Mouse (Mus musculus): Measurements from ENCODE around the gene Hydin. TPM values are rescaled to one million over a fixed set of nuclear protein-coding genes. Genes with fewer than 3 reads are reported as not detected.
"Not testable (repeated sequence)": the region's sequence is repeated elsewhere in the genome, so short reads cannot be mapped to it uniquely, and the experiment has no call there.

Gene Hydin
- total and polyA plus RNA-seq, 2 experiments from 2014 or later = 0.49 to 0.88 TPM

GRCm38 (mm10) chr8:110502880-110503279 is 236.1 kb downstream of the Hydin start:
- ATAC-seq (ENCODE audit: low FRiP score) (no peak), DNase-seq (ENCODE audit: low spot score) (no peak)
- H3K36me3 ChIP-seq (ENCODE audit: insufficient read depth, low read length) = no peaks in the 10 kb centered on the region
- H3K9ac ChIP-seq (replicated peaks; ENCODE audit: low read length, poor library complexity, severe bottlenecking) = no peak overlapping the region
- no peak for TF ChIP-seq CTCF (IDR thresholded peaks at IDR 0.05)
- WGBS = 22% methylated on average over 10 of the region's 10 CpGs
- H3K9me3 ChIP-seq (ENCODE audit: low read length) = no peaks in the 10 kb centered on the region
- no peaks in the 10 kb centered on the region for H3K4me1 ChIP-seq (ENCODE audit: insufficient read depth, low read length)
- no peak overlapping the region for H3K27ac ChIP-seq (ENCODE audit: low read depth, low read length)
- H3K4me2 ChIP-seq (ENCODE audit: low read depth, low read length, poor library complexity, severe bottlenecking) = no peak overlapping the region
- no peak overlapping the region for H3K4me3 ChIP-seq (ENCODE audit: low read depth, low read length)
- H3K27me3 ChIP-seq (ENCODE audit: insufficient read depth, low read length) = no peaks in the 10 kb centered on the region

DNA sequence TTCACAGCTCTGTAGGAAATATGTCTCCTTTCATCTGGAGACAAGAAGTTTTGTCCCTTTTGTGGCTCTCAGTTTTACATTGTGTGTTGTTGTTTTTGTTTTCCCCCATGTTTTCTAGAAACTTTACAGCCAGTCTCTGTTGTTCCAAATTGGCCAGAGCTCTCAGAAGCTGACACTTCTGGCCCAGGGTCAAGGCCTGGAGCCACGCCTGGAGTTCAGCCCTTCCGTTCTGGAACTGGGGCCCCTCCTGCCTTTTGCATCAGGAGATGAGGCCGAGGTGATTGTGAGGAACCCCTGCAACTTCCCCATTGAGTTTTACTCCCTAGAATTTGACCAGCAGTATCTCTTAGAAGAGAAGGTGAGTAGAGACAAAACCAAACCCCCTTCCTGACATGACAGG is 242.0 kb downstream of the Hydin start:
- Histone ChIP-seq H3K27me3 (ENCODE audit: insufficient read depth, low read length) (no peaks in the 10 kb centered on the region), H3K4me1 (ENCODE audit: insufficient read depth, low read length) (no peaks in the 10 kb centered on the region), H3K4me3 (ENCODE audit: low read depth, low read length) (no peak overlapping the region), H3K27ac (ENCODE audit: low read depth, low read length) (no peak overlapping the region), H3K36me3 (ENCODE audit: insufficient read depth, low read length) (no peaks in the 10 kb centered on the region), H3K9ac (replicated peaks; ENCODE audit: low read length, poor library complexity, severe bottlenecking) (no peak overlapping the region), H3K9me3 (ENCODE audit: low read length) (no peaks in the 10 kb centered on the region), H3K4me2 (ENCODE audit: low read depth, low read length, poor library complexity, severe bottlenecking) (no peak overlapping the region)
- 80% methylated on average over 3 of the region's 3 CpGs for WGBS
- peak; percentile 48 for DNase-seq (ENCODE audit: low spot score)
- no peak for ATAC-seq (ENCODE audit: low FRiP score)
- TF ChIP-seq CTCF (IDR thresholded peaks at IDR 0.05) = no peak

DNA sequence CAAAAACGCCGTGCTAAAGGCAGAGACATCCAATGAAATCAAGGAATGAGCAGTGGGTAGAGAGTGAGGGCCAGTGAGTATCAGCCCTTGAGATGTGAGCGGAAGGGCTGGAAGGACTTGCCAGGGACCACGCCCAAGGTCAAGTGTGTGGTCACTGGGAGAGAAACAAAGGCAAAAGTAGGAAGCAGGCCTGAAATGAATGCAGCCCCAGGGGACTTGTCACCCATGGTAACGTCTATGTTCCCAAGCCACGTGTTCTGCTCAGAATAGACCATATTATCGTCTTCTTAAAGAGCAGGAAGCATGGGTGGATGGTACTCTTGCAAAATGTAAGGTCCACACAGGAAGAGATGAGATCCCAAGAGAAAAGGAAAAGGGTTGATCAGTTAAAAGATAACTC is 253.0 kb downstream of the Hydin start:
- no peak for TF ChIP-seq CTCF (IDR thresholded peaks at IDR 0.05)
- Histone ChIP-seq H3K4me1 (ENCODE audit: insufficient read depth, low read length) (no peaks in the 10 kb centered on the region), H3K27ac (ENCODE audit: low read depth, low read length) (no peak overlapping the region), H3K4me3 (ENCODE audit: low read depth, low read length) (no peak overlapping the region), H3K4me2 (ENCODE audit: low read depth, low read length, poor library complexity, severe bottlenecking) (no peak overlapping the region), H3K36me3 (ENCODE audit: insufficient read depth, low read length) (no peaks in the 10 kb centered on the region), H3K27me3 (ENCODE audit: insufficient read depth, low read length) (no peaks in the 10 kb centered on the region), H3K9me3 (ENCODE audit: low read length) (no peaks in the 10 kb centered on the region), H3K9ac (replicated peaks; ENCODE audit: low read length, poor library complexity, severe bottlenecking) (no peak overlapping the region)
- WGBS = 75% methylated on average over 7 of the region's 7 CpGs
- DNase-seq (ENCODE audit: low spot score) (no peak), ATAC-seq (ENCODE audit: low FRiP score) (no peak)

GRCm38 (mm10) chr8:110521851-110522250 is 255.1 kb downstream of the Hydin start:
- no peak for TF ChIP-seq CTCF (IDR thresholded peaks at IDR 0.05)
- Histone ChIP-seq H3K27me3 (ENCODE audit: insufficient read depth, low read length) (no peaks in the 10 kb centered on the region), H3K27ac (ENCODE audit: low read depth, low read length) (no peak overlapping the region), H3K4me3 (ENCODE audit: low read depth, low read length) (no peak overlapping the region), H3K9me3 (ENCODE audit: low read length) (no peaks in the 10 kb centered on the region), H3K36me3 (ENCODE audit: insufficient read depth, low read length) (no peaks in the 10 kb centered on the region), H3K4me1 (ENCODE audit: insufficient read depth, low read length) (no peaks in the 10 kb centered on the region), H3K9ac (replicated peaks; ENCODE audit: low read length, poor library complexity, severe bottlenecking) (no peak overlapping the region), H3K4me2 (ENCODE audit: low read depth, low read length, poor library complexity, severe bottlenecking) (no peak overlapping the region)
- 92% methylated on average over 12 of the region's 12 CpGs for WGBS
- DNase-seq (ENCODE audit: low spot score) (no peak), ATAC-seq (ENCODE audit: low FRiP score) (no peak)

DNA sequence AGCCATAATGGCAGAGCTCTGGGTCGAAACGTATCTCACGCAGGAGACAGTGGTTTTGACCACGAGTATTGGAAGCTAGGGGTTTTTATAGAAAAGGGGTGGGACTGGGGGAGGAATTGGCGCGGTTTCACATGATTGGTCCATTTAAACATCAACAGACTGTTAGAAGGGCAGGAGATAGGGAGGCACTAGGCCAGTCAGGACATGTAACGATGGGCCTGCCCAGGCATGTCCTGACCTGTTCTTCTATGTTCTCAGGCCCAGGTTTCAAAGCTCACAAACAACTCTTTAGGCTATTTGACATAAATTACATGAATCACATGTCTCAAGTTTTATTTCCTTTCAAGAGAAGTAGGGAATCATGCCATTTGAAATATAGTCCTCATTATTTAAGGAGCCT is 255.7 kb downstream of the Hydin start:
- not testable (repeated sequence) for H3K9ac ChIP-seq (replicated peaks; ENCODE audit: low read length, poor library complexity, severe bottlenecking); H3K4me1 ChIP-seq (ENCODE audit: insufficient read depth, low read length); H3K4me3 ChIP-seq (ENCODE audit: low read depth, low read length); ATAC-seq (ENCODE audit: low FRiP score); H3K36me3 ChIP-seq (ENCODE audit: insufficient read depth, low read length); H3K27ac ChIP-seq (ENCODE audit: low read depth, low read length); DNase-seq (ENCODE audit: low spot score); H3K27me3 ChIP-seq (ENCODE audit: insufficient read depth, low read length); H3K4me2 ChIP-seq (ENCODE audit: low read depth, low read length, poor library complexity, severe bottlenecking); H3K9me3 ChIP-seq (ENCODE audit: low read length)
- 89% methylated on average over 7 of the region's 7 CpGs for WGBS

DNA sequence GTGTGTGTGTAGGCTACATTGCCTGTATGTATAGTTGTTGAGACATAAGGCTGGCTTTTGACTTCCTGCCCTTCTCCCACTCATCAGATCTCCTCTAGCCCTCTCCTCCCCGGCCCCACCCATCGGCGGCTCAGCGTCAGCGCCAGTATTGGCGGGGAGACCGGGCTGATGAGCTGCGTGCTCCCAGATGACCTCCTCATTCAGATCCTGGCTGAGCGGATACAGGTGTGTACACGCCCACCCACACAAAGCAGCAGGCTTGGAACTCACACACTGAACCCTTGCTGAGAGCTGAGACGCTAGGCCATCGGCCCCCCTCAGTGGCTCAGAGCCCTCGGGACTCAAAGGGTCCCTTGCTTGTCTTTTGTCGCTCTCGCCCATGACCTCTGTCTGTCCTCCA is 256.2 kb downstream of the Hydin start:
- H3K27ac ChIP-seq (ENCODE audit: low read depth, low read length) = no peak overlapping the region
- DNase-seq (ENCODE audit: low spot score) (no peak), ATAC-seq (ENCODE audit: low FRiP score) (no peak)
- no peak for TF ChIP-seq CTCF (IDR thresholded peaks at IDR 0.05)
- H3K4me1 ChIP-seq (ENCODE audit: insufficient read depth, low read length) = no peaks in the 10 kb centered on the region
- H3K36me3 ChIP-seq (ENCODE audit: insufficient read depth, low read length) = no peaks in the 10 kb centered on the region
- no peak overlapping the region for H3K9ac ChIP-seq (replicated peaks; ENCODE audit: low read length, poor library complexity, severe bottlenecking)
- H3K27me3 ChIP-seq (ENCODE audit: insufficient read depth, low read length) = no peaks in the 10 kb centered on the region
- WGBS = 67% methylated on average over 15 of the region's 15 CpGs
- H3K4me2 ChIP-seq (ENCODE audit: low read depth, low read length, poor library complexity, severe bottlenecking) = no peak overlapping the region
- H3K9me3 ChIP-seq (ENCODE audit: low read length) = no peaks in the 10 kb centered on the region
- no peak overlapping the region for H3K4me3 ChIP-seq (ENCODE audit: low read depth, low read length)
